ENCODE assay signal across 13 mouse cellular contexts in genomic region chr4:125356441-125356840, GRCm38 (mm10).
A peak's percentile ranks its signal among the peaks of the same experiment; 100 is the strongest.
DNase-seq lines count a peak whose midpoint lies in the region; TF ChIP-seq lines count a peak whose summit lies in the region.
"Had no signal": no experiment of that assay in that cellular context is flagged by ENCODE, and none has a peak within 500 bp of the region (broad histone marks: within the 10 kb centered on the region; RNA-seq: fewer than 3 reads in every experiment).

No protein-coding gene starts in this region.

- 64% methylated on average over 8 of the region's 8 CpGs for WGBS in thymus, adult 2 months

- no peak for TF ChIP-seq POLR2A in thymus, adult 2 months (IDR thresholded peaks at IDR 0.05; ENCODE audit: control insufficient read depth, extremely low read depth, insufficient read depth, low read length, poor library complexity)

- H3K27ac ChIP-seq in left cerebral cortex, adult 2 months = no peak overlapping the region
- no peak overlapping the region for H3K27ac ChIP-seq in thymus, adult 2 months (ENCODE audit: control insufficient read depth, insufficient read depth, low read length)
- H3K27ac ChIP-seq: hindbrain, embryonic 13.5 days; macrophage had no signal

- no peak for TF ChIP-seq CTCF in left cerebral cortex, adult 2 months (IDR thresholded peaks at IDR 0.05)
- no peak for TF ChIP-seq CTCF in thymus, adult 2 months (IDR thresholded peaks at IDR 0.05; ENCODE audit: borderline replicate concordance, control insufficient read depth, extremely low read depth, insufficient read depth, low read length, poor library complexity)

- intact Hi-C loops in left cerebral cortex, adult 2 months (cut with DNase I) = no loop called here
- intact Hi-C loops in heart, postnatal 36 days (cut with DNase I) = no loop called here

- no peaks in the 10 kb centered on the region for H3K4me1 ChIP-seq in thymus, adult 2 months (replicated peaks; ENCODE audit: control insufficient read depth, insufficient read depth, low read length)

- peak; percentile 6 to 15 for DNase-seq in left cerebral cortex, adult 18-20 months (ENCODE audit: low spot score in 2 of 2)
- no peak for DNase-seq in left cerebral cortex, adult 2 months (ENCODE audit: extremely low spot score in 1 of 2, low spot score in 2 of 2)
- DNase-seq in brain, embryonic 18.5 days (ENCODE audit: low read depth, low spot score) = peak; percentile 55
- peak; percentile 14 for DNase-seq in cerebellum, adult 9-11 months
- peak; percentile 85 for DNase-seq in layer of hippocampus, adult 9-11 months
- DNase-seq in thymus, adult 2 months = no peak
- no peak for DNase-seq in heart, postnatal 36 days
- DNase-seq: heart, adult 18-20 months; kidney, postnatal 36 days had no signal

- H3K27me3 ChIP-seq in thymus, adult 2 months (ENCODE audit: control insufficient read depth, insufficient read depth, low read length) = no peaks in the 10 kb centered on the region

- no peaks in the 10 kb centered on the region for H3K36me3 ChIP-seq in thymus, adult 2 months (ENCODE audit: control insufficient read depth, insufficient read depth, low read length)
- H3K36me3 ChIP-seq: hindbrain, embryonic 13.5 days had no signal

- no peak overlapping the region for H3K4me3 ChIP-seq in left cerebral cortex, adult 2 months
- H3K4me3 ChIP-seq in thymus, adult 2 months (ENCODE audit: control insufficient read depth, insufficient read depth, low read length) = no peak overlapping the region
- H3K4me3 ChIP-seq: erythroblast, embryonic 14.5 days; hindbrain, embryonic 13.5 days; myocyte had no signal

Comparison
In these comparisons a context has a peak if more than half of its experiments do, and no peak if none do; other contexts are left out.
1. DNase-seq: peak in left cerebral cortex, adult 18-20 months (2 of 2), brain, embryonic 18.5 days (single experiment), cerebellum, adult 9-11 months (single experiment) and layer of hippocampus, adult 9-11 months (single experiment); none in left cerebral cortex, adult 2 months (0 of 2), thymus, adult 2 months (single experiment) and heart, postnatal 36 days (0 of 2).